Mouse (Mus musculus) hindlimb bud, embryonic 11.5 days (tissue): ENCODE measurements around the gene Slc35e3.

Source experiments
- DNase-seq: peaks from one replicate; pipeline ENCODE4 v3.0.0-alpha.2; 2012; ENCODE audit warnings: low read depth, low spot score; ENCODE audit errors: extremely low spot score

Slc35e3 gene

DNA sequence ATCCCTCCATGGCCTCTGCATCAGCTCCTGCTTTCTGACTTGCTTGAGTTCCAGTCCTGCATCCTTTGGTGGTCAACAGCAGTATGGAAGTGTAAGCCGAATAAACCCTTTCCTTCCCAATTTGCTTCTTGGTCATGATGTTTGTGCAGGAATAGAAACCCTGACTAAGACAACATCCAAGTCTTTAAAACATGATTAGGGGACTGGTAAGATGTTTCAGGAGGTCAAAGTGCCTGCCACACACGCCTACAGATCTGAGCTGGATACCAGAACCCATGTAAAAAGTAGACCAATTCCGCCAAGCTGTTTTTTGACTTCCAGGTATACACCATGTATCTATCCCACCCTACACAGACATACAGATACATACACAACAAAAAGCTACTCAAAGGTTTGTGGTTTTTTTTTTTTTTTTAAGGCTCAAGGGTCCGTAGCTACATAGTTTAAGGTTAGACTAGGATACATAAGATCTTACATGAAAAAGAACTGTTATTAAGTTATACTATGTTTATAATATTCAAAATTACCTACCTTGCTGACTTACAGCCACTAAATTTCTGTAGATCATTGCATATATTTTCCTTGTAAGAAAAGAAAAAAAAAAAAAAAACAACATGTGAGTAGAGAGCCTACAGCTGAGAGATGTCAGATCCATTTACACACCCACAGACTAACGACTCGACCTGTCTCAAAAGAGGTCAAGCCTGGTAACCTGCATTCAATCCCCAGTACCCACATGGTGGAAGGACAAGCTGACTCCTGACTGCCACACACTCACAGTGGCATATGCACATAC lies 44.9 kb downstream of the Slc35e3 start:
- DNase-seq = no peak

DNA sequence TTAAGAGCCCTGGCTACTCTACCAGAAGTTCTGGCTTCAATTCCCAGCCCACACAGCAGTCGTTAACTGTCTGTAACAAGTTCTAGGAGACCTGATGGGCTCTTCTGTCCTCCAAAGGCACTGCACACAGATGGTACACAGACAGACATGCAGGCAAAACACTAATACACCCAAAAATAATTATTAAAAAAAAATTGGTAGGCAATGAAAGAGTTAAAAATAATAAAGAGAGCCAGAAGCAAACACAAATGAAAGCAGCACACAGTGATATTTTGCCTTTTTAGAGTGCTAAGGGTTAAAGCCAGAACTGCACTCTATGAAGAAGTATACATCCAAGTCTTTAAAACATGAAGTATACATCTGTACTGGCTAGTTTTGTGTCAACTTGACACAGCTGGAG lies 45.7 kb downstream of the Slc35e3 start:
- no peak for DNase-seq

DNA sequence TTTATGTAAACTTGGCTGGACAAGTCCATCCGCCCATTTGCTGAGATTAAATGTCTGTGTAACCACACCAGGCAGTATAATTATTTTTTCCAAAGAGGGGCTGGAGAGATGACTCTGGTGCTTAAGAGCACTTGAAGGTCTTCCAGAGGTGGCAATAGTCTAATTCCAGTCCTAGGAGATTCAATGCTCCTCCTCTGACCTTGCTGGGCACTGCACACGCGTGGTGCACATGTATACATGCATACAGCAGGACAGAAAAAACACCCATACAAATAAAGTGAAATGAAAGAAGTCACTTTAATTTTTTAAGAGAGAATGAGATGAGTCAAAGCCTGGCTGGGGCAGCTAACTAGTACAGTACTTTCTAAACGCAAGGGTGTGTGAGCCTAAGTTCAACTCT lies 46.3 kb downstream of the Slc35e3 start:
- DNase-seq = no peak

DNA sequence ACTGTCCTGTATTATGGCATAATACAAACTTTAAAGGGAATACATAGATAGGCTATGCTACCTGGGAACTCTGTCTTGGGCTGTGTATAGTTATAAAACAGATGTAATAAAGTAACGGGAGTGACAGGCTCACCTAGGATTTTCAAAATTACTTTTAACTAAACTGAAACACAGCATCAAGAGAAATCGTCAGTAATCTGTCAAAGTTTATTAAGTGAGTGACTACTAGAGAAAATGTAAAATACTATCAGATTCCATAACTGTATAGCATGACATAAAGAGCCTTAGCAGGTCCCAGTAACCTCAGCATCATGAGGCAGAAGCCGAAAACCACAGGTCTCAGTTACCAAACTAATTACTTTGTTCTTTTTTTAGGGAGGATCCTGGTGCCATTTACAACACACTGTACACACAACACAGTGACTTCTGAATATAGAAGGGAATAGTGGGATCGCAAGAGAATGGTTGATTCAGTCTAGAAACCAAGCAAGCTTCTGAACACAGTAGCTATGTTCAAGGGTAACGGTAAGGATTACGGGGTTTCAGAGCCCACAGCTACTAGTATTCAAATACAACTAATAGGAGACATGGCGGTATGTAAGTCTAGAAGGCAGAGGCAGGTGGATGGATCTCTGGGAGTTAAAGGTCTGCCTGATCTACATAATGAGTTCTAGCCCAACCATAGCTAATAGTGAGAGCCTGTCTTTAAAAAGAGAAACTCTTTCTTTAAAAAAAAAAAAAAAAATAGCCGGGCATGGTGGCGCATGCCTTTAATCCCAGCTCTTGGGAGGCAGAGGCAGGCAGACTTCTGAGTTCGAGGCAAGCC lies 47.6 kb downstream of the Slc35e3 start:
- no peak for DNase-seq

DNA sequence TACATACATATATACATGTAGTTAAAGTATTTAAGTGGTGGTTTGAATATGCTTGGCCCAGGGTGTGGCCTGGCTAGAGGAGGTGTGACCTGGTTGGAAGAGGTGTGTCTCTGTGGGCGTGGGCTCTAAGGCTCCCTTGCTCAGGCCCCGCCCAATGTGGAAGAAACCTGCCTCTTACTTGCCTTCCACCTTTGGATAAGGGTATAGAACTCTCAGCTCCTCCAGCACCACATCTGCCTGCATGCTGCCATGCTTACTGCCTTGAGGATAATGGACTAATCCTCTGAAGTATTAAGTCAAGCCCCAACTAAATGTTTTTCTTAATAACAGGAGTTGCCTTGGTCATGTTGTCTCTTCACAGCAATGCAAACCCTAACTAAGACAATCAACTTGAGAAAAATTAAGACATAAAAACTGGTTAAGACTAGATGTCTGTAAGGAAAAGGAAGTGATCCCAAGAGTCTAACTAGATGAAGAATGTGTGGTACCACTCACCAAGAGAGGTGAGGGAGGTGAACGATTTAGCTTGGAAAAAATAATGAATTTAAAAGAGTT lies 48.5 kb downstream of the Slc35e3 start:
- no peak for DNase-seq

DNA sequence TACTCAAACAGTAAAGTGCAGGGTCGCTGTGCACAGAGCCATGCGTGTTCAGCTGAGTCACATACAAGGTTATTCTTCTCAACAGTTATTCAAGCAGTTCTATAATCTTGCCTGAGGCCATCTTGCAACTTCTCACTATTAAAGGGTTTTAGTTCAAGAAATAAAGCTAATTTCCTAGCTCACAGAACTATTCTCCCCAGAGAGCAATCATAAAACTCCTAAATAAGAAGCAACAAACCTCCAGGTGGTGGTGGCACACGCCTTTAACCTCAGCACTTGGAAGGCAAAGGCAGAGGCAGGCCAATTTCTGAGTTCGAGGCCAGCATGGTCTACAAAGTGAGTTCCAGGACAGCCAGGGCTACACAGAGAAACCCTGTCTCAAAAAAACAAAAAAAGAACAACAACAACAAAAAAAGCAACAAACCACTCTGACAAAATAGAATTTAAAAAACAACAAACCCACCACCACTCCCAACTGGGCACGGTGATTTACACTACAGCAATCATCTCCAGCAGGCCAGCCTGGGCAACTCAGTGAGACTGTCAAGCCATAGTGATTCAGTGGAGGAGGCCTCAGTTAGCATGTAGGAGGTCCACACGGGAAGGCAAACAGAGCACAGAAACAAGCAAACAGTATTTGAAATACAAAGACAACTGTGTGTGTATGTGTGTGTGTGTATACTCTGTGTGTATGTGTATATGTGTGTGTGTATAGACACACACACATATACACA lies 49.2 kb downstream of the Slc35e3 start:
- DNase-seq = no peak

DNA sequence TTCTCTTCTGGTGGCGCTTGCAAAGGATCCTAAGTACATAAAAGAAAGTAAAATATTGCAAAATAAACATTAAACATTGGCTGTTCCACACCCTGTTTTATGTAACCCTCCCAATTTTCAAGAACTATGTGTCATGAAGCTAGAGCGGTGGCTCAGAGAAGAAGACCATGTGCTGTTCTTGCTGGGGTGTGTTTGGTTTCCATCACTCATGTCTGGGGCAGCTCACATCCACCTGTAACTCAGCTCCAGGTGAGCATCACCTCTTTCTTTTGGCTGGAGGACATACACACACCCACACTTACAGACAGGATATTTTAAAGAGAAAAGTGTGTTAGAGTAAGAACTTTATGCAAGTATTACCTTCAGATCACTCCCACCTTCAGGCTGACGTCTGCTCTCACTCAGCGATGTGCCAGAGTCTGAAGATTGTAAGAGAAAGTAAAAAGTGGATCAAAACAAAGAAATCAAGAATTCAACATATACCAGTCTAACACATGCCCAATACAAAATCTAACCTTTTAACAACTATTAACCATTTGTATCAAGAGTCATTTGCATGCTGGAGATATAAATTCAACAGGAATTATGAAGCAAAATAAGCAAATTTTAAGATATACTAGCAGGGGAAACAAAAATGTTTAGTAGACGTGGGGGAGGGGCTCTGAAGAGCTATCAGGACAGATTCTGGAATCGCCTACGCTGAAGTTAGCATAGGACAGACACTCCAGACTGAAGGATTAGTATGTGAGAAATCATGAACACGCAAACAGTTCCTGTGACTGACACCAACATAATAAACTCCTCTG lies 49.9 kb downstream of the Slc35e3 start:
- DNase-seq = no peak

DNA sequence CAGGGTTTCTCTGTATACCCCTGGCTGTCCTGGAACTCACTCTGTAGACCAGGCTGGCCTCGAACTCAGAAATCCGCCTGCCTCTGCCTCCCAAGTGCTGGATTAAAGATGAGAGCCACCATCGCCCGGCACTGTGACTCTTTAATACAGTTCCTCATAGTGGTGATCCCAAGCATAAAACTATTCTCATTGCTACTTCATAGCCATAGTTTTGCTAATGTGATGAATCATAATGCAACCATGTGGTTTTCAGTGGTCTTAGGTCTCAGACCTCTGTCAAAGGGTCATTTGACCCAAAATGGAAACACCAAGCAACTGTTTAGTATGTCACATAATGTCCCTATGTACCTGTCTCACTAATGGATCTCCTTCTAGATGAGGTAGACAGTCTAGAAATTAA lies 50.6 kb downstream of the Slc35e3 start:
- DNase-seq = no peak

DNA sequence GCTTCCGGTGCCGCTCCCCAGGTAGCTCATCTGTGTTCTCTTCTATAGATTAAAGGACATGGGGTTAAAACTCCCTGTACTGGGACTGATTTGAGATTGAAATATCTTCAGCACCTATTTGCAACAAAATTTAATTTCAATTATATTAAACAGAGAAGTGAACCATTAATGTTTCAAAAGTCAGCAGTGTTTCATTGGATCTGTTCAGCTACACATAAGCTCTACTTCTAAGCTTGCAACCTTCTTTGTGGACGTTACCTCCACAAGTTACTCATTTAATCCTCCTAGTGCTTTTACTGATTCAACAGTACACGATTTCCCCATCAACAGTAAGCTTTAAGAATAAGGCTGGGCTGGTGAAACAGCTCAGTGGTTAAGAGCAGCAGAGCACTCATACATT lies 51.1 kb downstream of the Slc35e3 start:
- DNase-seq = no peak

DNA sequence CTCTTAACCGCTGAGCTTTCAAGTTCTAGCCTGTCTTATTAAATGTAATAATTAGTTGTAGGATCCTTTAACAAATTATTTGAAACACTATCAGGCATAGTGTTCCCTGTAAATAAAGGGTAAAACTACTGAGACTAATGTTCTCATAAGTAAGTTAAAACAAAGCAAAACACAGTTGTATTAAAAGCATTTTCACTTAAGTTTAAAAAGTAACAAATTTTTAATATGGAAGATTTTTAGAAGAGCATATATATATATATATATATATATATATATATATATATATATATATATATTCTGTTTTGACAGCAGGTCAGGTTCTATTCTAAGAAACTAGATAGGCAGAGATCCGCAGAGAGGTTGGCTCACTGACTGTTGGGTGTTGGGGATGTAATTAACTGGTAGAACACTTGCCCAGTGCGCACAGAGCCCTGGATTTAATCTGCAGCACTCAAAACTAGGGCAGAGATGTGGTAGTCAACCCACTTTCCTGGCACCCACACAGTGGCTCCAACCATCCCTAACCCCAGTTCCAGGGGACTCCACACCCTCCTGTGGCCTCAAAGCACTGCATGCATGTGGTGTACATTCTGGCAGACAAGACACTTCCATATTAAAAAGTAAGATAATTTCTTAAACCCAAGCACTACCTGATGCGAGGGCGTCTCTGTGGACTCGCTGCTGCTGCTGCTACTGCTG lies 51.8 kb downstream of the Slc35e3 start:
- DNase-seq = no peak

DNA sequence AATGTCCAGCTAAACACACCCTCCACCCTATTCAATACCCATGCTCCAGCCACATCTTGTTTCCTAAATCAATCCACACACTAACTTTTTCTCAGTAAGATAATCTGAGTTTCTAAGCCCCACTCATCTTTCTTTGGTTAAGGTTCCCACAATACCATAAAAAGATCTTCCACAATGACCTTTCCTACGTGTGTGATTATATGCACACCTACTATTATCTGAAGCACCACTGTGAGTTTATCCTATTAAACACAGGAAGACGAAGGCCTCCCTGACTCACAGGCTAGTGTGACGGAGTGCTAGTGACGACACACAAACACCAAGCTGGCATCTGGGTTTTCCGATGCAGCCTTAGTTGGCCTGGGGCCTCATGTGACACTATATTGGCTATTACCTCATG lies 53.2 kb downstream of the Slc35e3 start:
- DNase-seq = no peak

DNA sequence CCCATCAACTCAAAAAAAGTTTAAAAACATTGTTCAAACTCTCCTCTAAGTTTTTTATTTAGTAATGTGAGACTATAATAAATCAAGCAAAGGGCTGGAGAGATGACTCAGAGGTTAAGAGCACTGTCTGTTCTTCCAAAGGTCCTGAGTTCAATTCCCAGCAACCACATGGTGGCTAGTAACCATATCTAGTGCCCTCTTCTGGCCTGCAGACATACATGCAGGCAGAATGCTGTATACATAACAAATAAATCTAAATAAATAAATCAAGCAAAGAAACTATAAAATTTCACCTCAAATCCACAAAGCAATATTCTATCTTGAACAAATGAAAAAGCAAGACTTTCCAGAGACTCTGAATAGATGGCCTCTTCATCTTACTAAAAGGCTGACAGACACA lies 54.0 kb downstream of the Slc35e3 start:
- DNase-seq = no peak

DNA sequence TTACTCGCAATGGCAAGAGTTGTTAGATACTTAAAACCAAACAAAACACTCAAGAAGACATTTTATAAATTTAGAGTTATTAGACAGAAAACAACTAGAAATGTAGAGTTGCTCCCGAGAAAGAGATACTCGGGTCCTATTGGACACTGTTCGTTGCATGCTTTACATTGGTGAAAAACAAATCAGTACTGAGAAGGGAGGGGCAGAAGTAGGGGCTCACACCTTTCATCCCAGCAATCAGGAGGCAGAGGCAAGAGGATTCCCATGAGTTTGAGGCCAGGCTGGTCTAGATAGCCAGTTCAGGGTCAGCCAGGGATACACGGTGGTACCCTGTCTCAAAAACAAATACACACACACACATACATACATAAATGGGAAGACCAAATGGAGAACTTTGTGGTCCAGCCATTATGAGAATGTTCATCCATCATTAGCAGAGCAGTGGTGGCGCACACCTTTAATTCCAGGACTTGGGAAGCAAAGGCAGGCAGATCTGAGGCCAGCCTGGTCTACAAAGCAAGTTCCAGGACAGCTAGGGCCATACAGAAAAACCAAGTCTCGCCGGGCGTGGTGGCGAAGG lies 54.7 kb downstream of the Slc35e3 start:
- no peak for DNase-seq

DNA sequence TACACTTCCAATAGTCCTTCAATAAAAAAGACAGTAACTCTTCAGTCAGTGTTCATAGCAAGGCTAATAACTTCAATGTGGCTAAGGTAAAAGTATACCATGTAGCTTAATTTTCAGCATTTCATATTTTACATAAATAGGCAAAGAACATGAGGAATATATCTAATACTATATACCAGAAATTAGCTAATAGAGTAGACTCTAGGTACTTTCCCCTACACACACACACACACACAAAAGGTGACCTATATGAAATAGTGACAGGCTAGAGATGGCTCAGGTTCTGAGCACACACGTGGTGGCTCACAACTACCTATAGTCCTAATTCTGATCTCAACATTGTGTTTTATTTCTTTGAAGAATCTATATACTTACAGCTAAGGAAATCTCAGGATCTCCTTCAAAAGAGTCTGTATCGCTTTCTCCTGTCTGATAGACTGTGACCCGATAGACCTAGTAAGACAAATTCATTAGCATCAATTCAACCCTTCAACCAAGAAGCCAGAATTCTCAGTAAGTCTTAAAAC lies 55.3 kb downstream of the Slc35e3 start:
- no peak for DNase-seq

DNA sequence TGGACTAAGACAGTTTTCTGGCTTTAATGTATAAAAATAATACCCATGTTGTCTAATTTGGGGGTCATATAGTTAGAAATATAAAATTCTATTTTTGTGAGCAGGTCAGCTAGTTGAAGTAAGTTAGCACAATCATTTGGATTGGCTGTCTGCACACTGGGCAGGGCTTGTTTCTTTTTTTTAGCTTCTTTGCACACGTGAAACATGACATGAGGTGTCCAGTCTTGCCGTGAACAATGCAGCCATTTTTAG lies 56.1 kb downstream of the Slc35e3 start:
- no peak for DNase-seq

DNA sequence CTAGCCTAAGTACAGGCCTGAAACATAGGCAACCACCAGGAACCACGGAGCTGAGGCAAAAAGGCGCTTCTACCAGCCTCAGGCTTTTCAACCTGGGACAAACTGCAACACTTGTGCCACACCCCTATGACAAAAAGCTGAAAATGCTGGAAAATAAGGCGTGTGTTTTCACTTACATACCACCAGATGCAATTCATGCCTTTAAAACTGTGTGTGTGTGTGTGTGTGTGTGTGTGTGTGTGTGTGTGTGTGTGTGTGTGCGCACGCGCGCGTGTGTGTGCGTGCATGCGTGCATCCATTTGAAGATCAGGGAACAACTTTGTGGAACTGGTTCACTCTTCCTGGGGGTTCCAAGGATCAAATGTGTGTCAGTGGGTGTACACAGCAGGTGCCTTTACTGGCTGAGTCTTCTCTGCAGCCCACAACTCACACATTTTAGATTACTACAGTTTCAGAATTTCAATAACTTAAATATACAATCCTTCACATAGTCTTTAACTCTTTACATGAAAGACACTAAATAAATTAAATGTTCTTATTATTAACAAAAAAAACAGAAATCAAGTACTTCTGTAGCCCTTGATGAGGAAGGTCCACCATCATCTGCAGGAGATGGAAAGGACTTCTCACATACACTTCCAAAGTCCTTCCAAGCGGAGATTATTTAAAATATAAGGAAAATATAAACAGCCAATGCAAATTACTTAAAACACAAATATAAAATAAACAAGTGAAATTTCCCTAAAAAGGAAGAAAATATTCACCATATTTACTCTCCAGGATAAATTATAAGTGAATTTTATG lies 56.7 kb downstream of the Slc35e3 start:
- DNase-seq = no peak

DNA sequence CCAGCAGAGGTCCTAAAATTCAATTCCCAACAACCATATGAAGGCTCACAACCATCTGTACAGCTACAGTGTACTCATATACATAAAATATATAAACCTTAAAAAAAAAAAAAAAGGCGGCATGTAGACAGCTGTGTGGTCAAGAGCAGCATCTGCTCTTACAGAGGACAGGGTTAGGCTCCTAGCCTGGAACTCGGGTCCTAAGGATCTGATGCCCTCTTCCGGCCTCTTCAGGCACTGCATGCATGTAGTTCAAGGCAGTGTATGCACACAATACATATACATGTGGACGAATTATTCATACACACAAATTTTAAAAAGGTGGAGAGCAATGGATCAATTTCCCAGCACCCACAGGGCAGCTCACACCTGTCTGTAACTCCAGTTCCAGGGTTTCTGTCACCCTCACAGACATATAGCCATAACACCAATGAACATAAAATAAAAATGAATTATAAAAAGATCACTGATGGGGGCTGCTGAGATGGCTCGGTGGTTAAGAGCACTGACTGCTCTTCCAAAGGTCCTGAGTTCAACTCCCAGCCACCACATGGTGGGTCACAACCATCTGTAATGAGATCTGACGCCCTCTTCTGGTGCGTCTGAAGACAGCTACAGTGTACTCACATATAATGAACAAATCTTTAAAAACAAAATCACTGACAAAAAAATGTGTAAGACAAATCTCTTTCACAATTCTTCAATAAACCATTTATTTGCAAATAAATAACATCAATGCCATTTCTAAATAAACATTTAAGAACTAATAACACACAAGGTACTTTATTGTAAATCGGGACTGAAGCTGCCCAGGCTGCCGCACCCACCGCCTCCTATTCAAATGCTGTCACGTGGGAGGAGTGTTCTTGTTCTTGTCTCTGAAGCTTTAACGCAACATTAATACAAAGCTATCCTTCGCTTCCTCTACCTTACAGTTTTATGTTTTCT lies 57.7 kb downstream of the Slc35e3 start:
- DNase-seq = no peak

DNA sequence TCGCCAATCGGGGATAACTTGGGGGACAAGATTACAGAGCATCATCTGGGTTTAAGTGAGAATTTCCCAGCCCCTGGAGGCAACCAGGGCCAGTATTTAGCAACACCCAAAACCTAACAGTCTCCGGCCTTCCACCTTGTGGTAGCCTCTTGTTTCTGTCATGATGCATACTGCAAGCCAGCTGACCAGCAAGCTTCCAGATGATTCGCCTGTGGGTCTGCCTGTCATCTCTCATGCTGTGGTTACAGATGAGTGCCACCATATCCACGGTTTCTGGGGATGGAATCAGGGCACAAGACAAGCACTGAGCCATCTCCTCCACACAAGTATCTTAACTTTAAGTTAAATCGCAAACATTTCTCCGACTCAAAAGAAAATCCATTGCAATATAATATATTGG lies 58.6 kb downstream of the Slc35e3 start:
- DNase-seq = no peak
